Mouse (Mus musculus) right cerebral cortex, postnatal 14 days (tissue): ENCODE results near the gene Tmem117.

Experiments
- DNase-seq: peaks from one replicate; pipeline ENCODE4 v3.0.0; 2022

Tmem117 gene

GRCm38 (mm10) chr15:94649071-94649765 is 20.2 kb downstream of the Tmem117 start:
- DNase-seq, result no peak

GRCm38 (mm10) chr15:94649766-94650120 is 20.7 kb downstream of the Tmem117 start:
- DNase-seq, result no peak

DNA sequence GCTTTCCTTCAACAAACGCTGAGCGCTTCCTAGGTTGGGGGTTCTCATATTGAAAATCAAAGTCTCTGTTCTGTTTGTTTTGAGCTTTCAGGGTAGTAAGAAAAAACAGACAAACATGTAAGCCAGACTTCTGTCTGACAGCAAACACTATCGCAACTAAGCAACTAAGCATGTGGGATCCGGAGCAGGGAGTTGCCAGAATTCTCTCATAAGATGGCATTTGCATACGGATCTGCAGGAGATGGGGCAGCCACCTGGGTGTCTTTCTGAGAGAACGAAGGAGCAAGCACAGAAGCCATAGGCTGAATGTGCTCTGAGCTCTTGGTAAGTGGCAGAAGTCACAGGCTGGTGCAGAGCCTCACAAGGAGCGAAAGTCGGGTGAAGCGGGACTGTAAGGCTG is 22.3 kb downstream of the Tmem117 start:
- DNase-seq, result no peak

- no peak for DNase-seq
These were observed 23.2 kb downstream of the Tmem117 start for GRCm38 (mm10) chr15:94651969-94652842.

DNA sequence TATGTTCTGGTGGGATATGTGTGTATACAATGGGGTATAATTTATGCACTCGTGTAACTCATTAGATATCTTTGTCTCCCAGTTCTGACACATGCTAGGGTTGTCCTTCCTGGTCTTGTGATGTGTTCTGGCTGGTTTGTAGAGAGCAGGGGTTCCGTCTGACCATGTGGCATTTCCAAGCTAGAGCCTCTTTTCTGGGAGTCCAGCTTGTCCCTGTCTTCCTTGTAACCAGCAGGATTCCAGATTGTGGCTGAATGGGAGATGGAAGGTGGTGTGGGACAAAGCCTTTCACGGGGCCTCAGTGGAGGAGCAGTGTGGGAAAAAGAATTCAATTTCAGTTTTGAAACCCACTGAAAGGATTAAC is 23.8 kb downstream of the Tmem117 start:
- DNase-seq, result no peak

DNA sequence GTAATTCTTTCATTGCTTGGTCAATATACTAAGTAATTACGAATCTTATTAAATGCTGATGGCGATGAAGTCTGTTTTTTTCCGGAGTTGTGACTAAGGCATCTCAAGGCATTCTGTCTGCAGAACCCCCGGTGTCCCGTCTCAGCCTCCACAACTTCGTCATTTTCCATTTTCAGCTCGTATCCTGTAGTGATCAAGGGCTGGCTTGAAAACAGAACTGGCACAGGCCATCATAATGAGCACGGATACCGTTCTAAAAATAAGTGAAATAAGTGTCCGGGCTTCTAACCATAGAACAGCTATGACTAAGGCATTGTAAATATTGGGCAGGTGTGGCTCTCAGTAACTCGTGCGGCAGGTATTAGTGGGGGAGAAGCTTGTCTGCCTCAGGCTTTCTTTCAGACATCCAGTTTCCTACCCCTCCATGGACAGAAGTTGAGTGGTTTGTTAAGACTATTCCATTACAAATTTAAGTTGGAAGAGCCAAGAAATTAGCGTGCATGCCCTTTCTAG is 26.8 kb downstream of the Tmem117 start:
- no peak for DNase-seq

GRCm38 (mm10) chr15:94657882-94658281 is 28.9 kb downstream of the Tmem117 start:
- DNase-seq, result no peak

DNA sequence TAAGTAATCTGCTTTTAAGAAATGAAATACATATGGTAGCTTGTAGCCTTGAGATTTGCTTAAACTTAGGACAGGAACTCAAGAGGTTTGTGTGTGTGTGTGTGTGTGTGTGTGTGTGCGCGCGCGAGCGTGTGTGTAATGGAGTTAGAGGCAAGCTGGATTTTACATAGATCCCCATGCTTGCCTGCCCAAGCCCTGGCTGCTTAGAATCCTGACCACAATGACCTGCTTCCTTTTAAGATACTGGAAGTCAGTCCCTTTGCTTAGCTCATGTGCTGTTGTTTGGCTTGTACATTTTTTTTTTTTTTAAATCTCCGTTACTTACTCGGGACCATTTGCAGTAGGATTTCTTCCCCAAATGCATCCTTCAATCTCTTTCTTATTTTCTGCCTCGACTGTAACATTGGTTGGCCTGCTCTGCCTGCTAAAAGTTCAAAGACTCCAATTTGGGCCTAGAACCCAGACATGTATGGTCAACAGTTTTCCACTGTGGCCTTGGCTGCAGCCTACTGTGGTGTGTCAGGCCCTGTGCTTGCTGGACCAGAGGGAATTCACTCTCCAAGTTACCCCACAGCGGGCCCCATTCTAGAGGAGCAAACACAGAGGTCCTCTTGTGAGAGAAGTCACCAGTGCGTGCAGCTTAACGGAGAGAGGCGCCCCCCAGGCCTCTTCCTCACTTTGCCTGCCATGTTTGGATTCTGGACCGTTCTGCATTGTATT is 29.5 kb downstream of the Tmem117 start:
- no peak for DNase-seq

GRCm38 (mm10) chr15:94659112-94659437 is 30.0 kb downstream of the Tmem117 start:
- DNase-seq, result no peak

DNA sequence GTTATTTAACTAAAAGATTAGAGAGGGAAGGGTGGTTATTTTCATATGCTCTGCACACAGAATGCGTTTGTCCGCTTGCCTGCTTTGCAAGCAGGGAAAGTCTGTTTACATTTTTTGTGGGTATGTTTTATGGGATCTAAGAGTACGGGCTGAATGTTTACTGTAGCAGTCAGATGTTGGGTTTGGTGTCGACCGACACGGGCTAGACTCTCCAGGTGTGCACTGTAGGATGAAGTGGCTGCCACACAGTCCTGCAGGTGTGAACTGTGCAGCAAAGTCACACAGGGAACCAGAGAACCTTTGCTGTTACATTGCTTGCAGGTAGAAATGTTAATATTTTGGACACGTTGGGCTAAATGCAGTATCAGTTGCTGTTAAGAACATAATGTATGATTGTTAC is 31.9 kb downstream of the Tmem117 start:
- no peak for DNase-seq

GRCm38 (mm10) chr15:94661398-94661797 is 32.4 kb downstream of the Tmem117 start:
- no peak for DNase-seq

DNA sequence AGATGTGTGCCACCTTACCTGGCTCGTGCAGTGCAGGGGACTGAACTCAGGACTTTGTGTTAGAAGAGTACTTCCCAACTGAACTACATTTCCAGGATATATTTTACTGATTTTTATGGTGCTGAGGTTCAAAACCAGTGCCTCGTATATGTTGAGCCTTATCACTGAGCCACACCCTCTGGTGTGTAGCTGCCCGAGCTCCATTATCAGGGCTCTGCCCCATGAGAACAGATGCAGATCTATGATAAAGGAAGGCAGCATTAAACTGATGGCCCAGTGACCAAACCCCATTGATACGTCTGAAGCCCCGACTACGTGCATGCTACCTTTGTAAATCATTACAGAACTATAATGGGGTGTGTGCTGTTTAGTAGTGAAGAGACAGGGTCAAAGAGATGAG is 35.6 kb downstream of the Tmem117 start:
- no peak for DNase-seq

DNA sequence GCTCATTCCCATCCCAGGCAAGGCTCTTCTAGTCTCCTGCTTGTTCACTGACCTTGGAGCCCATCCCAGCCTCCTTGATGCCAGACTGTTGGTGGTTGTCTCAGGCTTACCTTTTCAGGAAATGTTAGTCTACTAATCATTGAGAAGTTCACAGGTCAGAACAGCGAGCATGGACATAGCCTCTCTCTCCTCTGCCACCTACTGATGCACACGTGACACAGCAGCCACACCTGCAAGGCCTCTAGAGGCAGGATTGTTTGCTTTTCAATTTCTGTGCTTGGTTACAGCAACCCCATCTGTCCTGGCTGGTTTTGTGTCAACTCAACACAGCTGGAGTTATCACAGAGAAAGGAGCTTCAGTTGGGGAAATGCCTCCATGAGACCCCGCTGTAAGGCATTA is 52.1 kb downstream of the Tmem117 start:
- no peak for DNase-seq

DNA sequence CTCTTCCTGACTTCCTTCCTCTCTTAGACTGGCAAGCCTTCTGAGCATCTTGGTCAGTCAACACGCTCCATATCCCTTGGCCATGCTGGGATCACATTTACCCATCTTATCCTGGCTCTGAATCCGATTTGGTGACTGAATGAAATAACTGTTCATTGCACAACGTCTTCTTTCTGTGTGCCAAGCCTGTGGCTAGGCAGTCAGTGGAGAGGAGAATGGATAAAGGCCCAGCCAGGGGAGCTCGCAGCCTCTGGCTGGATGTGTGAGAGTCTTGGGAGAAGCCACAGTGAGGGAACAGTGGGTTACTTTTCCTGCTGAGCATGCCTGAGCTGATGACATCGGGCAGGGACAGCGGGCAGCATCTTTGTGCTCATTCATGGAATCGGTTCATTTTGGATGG is 55.2 kb downstream of the Tmem117 start:
- DNase-seq, result no peak

- no peak for DNase-seq
These were observed 58.1 kb downstream of the Tmem117 start for GRCm38 (mm10) chr15:94687176-94687575.

GRCm38 (mm10) chr15:94687629-94688028 is 58.6 kb downstream of the Tmem117 start:
- no peak for DNase-seq

DNA sequence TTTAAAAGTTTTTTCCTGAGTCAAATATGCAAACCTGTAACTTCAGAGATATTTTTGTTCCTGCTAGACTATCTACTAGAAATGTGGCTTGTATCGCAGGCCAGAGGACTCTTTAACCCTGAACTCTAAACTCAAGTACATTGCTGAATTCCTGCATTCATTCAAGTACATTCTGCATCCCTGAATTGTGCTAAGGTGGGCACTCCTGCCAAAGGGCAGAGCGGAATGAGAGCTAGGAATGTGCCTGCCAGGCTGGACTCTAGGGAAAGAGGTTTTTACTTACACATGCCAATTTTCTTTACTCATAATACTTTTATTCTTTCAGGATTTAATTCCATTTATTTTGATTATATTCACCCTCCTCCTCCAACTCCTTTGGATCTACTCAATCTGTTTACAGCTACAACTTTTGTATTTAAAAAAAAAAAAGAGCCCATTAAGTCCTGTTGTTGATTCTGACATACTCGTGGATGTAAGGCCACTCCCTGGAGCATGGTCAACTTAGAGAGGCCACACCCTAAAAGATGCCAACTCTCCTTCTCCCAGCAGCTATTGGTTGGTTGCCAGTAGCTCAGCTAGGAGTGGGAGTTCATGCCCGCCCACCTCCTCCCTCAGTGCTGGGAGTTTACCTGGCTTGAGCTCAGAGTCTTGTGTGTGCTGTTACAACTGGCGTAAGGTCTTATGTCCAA is 60.3 kb downstream of the Tmem117 start:
- DNase-seq, result no peak

DNA sequence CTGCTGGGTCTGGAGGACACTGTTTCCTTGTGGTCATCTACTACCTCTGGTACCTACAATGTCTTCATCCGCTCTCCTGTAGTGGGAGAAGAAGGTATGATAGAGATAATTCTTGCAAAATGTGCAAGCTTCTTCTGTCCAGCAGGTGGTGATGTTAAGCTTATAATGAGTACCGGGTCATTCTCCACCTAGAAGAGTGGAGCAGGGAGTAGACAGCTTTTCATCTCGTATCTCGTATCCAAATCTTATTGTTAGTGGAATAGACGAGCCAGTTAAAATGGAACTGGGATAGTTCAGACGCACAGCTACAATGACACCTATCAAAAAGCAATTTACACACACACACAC is 60.8 kb downstream of the Tmem117 start:
- no peak for DNase-seq

DNA sequence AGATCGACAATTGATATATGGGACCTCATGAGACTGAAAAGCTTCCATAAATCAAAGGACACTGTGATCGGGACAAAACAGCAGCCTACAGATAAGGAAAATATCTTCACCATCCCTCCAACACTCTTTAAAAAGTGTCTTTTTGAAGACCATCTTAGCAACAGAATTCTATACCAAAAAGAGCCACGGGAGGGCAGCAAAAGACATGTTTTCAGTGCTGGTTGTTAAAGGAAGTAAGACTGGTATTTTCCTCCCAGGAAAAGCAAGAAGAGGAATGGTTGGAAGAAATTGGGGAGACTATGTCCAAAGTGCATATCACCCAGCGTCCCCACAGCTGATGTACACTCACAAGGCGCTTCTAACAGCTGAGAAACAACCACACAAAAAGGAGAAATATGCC is 93.7 kb downstream of the Tmem117 start:
- peak; percentile 66 for DNase-seq

DNA sequence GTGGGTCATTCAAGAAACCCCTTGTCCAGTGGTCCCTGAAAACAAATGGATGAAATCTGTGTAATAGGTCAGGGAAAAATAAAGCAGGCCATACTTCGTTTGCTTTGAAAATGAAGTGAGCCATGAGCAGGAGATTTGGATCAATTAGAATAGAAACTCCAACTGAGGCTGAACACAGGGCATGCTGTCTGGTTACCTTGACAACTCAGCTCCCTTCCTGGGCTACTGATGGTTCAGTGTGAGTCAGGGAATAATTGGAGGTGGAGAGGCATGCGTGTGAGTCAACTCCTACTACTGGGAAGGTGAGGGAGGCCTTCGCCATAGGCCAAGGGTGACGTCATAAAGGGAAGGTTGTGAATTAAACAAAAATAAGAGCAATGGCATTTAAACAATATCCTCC is 103.1 kb downstream of the Tmem117 start:
- no peak for DNase-seq

DNA sequence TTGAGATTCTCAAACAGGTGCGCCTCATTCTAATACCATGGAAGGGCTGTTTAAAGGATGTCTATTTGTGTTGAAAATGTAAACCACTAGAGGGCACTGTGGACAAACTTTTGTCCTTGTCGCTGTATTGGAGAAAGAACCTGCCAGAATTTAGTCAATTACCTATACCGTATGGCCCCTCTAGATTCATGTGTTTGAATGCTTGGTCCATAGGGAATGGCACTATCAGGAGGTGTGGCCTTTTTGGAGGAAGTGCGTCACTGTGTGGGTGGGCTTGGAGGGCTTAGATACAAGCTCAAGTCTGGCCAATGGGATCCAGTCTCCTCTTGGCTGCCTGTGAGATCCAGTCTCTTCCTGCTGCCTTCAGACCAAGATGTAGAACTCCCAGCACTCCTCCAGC is 140.2 kb downstream of the Tmem117 start:
- DNase-seq, result peak; percentile 18

DNA sequence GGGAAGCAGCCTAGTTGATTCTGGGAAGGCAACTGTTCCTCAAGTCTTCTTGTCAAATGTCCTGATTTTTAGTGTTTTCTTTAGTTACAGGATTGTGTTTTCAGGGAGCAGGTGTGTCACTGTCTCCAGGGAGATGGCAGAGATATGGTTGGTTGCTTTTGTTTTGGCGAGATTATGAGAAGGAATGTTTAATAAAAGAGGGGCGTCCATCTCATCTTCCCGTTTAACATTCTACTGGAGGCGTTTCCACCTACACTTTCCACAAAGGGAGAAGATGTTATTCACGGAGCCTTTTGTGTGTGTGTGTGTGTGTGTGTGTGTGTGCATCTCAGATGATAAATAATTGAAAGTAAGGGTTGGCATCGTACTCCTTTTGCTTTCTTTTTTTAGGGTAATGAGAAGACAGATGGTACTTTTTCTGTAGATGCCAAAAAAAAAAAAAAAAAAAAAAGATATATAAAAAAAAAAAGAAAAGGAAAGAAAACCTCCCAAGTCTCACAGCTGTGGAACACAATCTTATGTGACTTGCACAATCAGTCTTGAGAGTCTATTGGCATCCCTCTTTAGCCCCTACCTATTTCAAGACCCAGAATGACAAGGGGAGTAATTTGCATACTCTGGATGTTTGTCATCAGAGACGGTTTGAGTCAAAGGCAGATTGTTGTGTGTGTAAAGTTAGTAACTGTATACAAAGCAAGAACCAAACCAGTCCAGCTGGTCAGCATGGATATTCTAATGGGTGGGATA is 142.0 kb downstream of the Tmem117 start:
- DNase-seq, result no peak

DNA sequence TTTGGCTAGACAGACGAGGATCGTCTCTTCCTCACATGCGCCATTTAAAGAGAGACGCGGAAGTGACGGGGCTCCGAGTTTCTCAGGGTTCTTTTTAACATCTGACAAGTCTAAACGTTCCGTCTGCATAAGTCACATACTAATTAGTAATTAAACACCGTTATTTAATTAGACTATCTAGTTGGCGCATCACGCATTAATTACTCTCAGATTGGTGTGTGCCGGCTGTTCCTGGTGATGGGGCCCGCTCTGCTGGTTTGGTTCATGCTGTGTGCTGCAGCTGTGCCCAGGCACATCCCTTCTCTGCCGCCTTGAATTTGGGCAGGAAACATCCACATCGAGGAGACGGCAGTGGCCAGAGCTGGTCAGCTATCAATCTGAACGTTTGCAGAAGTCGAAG is 142.7 kb downstream of the Tmem117 start:
- no peak for DNase-seq
